In genomic region chr2:78723423-78723822, GRCm38 (mm10) we compare ENCODE assay signal across 18 mouse cellular contexts.
A peak's percentile ranks its signal among the peaks of the same experiment; 100 is the strongest.
DNase-seq lines count a peak whose midpoint lies in the region; ATAC-seq lines count a peak whose summit lies in the region.
"Had no signal": no experiment of that assay in that cellular context is flagged by ENCODE, and none has a peak within 500 bp of the region (broad histone marks: within the 10 kb centered on the region; RNA-seq: fewer than 3 reads in every experiment).

No protein-coding gene starts in this region.

- peak; percentile 99 for ATAC-seq in frontal cortex, adult (ENCODE audit: low TSS enrichment)
- no peak for ATAC-seq in CD4-positive, CD25-positive, alpha-beta regulatory T cell, adult 4 months
- ATAC-seq: inflammation-experienced regulatory T-cells, adult 6 months; liver, embryonic 12.5 days had no signal

- intact Hi-C loops in left cerebral cortex, postnatal 4 days (cut with DNase I): loop anchor here (10.0 kb wide), 1 partner anchor 141 kb away; the partner anchor contains the start of gene Ube2e3

- DNase-seq in frontal cortex, postnatal 14 days (ENCODE audit: low spot score in 2 of 2): no peak
- peak; percentile 7 to 34 for DNase-seq in left cerebral cortex, adult 18-20 months (ENCODE audit: low spot score in 2 of 2)
- DNase-seq in left cerebral cortex, postnatal 4 days: no peak
- peak; percentile 15 for DNase-seq in right cerebral cortex, postnatal 25 days
- no peak for DNase-seq in right cerebral cortex, postnatal 4 days
- DNase-seq in Muller cell, postnatal 12 days (ENCODE audit: inconsistent ontology term): no peak
- DNase-seq: adrenal gland, adult 2 months; cerebellum, adult 11-12 months; cerebellum, postnatal 10 days; heart, postnatal 4 days; kidney, adult 18-20 months; kidney, postnatal 4 days; lung, adult 18-20 months; thymus, postnatal 25 days had no signal

Comparison
In these comparisons a context has a peak if more than half of its experiments do, and no peak if none do; other contexts are left out.
1. DNase-seq: peak in left cerebral cortex, adult 18-20 months (2 of 2) and right cerebral cortex, postnatal 25 days (single experiment); none in frontal cortex, postnatal 14 days (0 of 2), left cerebral cortex, postnatal 4 days (single experiment), right cerebral cortex, postnatal 4 days (single experiment) and Muller cell, postnatal 12 days (single experiment).